Mouse (Mus musculus) testis, adult 2 months (tissue): Measurements from ENCODE around the gene Arv1.

Experiments
- CTCF ChIP-seq: fragments of 200-500 bp; IDR thresholded peaks from 2 replicates; pipeline ENCODE4 v1.5.1; 2012; ENCODE audit warnings: low read depth, mild to moderate bottlenecking, inconsistent platforms, low read length, moderate library complexity; ENCODE audit not compliant: control insufficient read depth, insufficient read depth, insufficient replicate concordance
- POLR2A ChIP-seq: fragments of 200-500 bp; IDR thresholded peaks from 2 replicates; pipeline ENCODE4 v1.6.1; 2012; ENCODE audit warnings: low read depth, mild to moderate bottlenecking, inconsistent platforms, low read length, moderate library complexity; ENCODE audit not compliant: control insufficient read depth

GRCm38 (mm10) chr8:124746661-124747060 is 24.7 kb downstream of the Arv1 start:
- TF ChIP-seq POLR2A: no peak
- no peak for TF ChIP-seq CTCF
